In genomic region chr6:135302421-135303125, GRCm38 (mm10) we compare ENCODE assay signal across 22 mouse cellular contexts. TPM values are rescaled to one million over a fixed set of nuclear protein-coding genes. Genes with fewer than 3 reads are reported as not detected.
DNase-seq lines count a peak whose midpoint lies in the region; ATAC-seq and TF ChIP-seq lines count a peak whose summit lies in the region.
"Had no signal": no experiment of that assay in that cellular context is flagged by ENCODE, and none has a peak within 500 bp of the region (broad histone marks: within the 10 kb centered on the region; RNA-seq: fewer than 3 reads in every experiment).

No protein-coding gene starts in this region.

- no peaks in the 10 kb centered on the region for H3K9me3 ChIP-seq in lung, embryonic 14.5 days (ENCODE audit: low read depth, low read length)
- no peaks in the 10 kb centered on the region for H3K9me3 ChIP-seq in lung, postnatal 0 days (ENCODE audit: low read length)
- H3K9me3 ChIP-seq in forebrain, embryonic 13.5 days (replicated peaks): no peaks in the 10 kb centered on the region
- H3K9me3 ChIP-seq: embryonic facial prominence, embryonic 12.5 days; heart, embryonic 15.5 days; hindbrain, embryonic 10.5 days; kidney, embryonic 15.5 days had no signal

- no peaks in the 10 kb centered on the region for H3K27me3 ChIP-seq in lung, embryonic 14.5 days (ENCODE audit: insufficient read depth, low read length)
- no peaks in the 10 kb centered on the region for H3K27me3 ChIP-seq in lung, postnatal 0 days (replicated peaks; ENCODE audit: insufficient read depth, low read length)
- H3K27me3 ChIP-seq in forebrain, embryonic 13.5 days: no peaks in the 10 kb centered on the region
- H3K27me3 ChIP-seq: embryonic facial prominence, embryonic 12.5 days; heart, embryonic 15.5 days; kidney, embryonic 15.5 days had no signal

- TF ChIP-seq POLR2A in lung, adult 2 months (IDR thresholded peaks at IDR 0.05; ENCODE audit: borderline replicate concordance, extremely low read depth, low read depth, low read length): no peak

- TF ChIP-seq EP300 in lung, postnatal 0 days (IDR thresholded peaks at IDR 0.05): peak; percentile 65

- peaks cover 16% of the 10 kb centered on the region for H3K4me1 ChIP-seq in lung, embryonic 14.5 days (ENCODE audit: insufficient read depth)
- H3K4me1 ChIP-seq in lung, adult 2 months (ENCODE audit: control insufficient read depth, insufficient read depth, low read length): peaks cover 23% of the 10 kb centered on the region
- H3K4me1 ChIP-seq in lung, postnatal 0 days (ENCODE audit: insufficient read depth, low read depth, low read length): peaks cover 12% of the 10 kb centered on the region; the same call in 1 of the 2 replicates
- no peaks in the 10 kb centered on the region for H3K4me1 ChIP-seq in forebrain, embryonic 13.5 days

- TF ChIP-seq CTCF in lung, embryonic 14.5 days (IDR thresholded peaks at IDR 0.05; ENCODE audit: low read depth): no peak
- TF ChIP-seq CTCF in lung, adult 2 months (IDR thresholded peaks at IDR 0.05; ENCODE audit: insufficient read depth, low read length): no peak
- TF ChIP-seq CTCF in lung, postnatal 0 days (IDR thresholded peaks at IDR 0.05): no peak

- ATAC-seq in lung, embryonic 14.5 days (ENCODE audit: insufficient read depth): no peak
- peak; percentile 61 for ATAC-seq in lung, postnatal 0 days
- no peak for ATAC-seq in forebrain, embryonic 13.5 days
- ATAC-seq in monocyte, adult 5-6 weeks (replicated peaks; ENCODE audit: insufficient number of reproducible peaks, low FRiP score, low TSS enrichment, poor library complexity, severe bottlenecking): no peak

- no peak overlapping the region for H3K4me3 ChIP-seq in lung, embryonic 14.5 days (ENCODE audit: low read depth, low read length)
- no peak overlapping the region for H3K4me3 ChIP-seq in lung, adult 2 months (replicated peaks; ENCODE audit: extremely low read depth, low read depth, low read length)
- H3K4me3 ChIP-seq in lung, postnatal 0 days (ENCODE audit: low read depth, low read length): no peak overlapping the region
- no peak overlapping the region for H3K4me3 ChIP-seq in forebrain, embryonic 13.5 days
- H3K4me3 ChIP-seq: embryonic facial prominence, embryonic 12.5 days; heart, adult 2 months; heart, embryonic 15.5 days; hindbrain, embryonic 10.5 days; kidney, embryonic 15.5 days had no signal

- H3K27ac ChIP-seq in lung, embryonic 14.5 days (ENCODE audit: low read depth): no peak overlapping the region
- H3K27ac ChIP-seq in lung, postnatal 0 days (ENCODE audit: low read length): no peak overlapping the region
- no peak overlapping the region for H3K27ac ChIP-seq in forebrain, embryonic 13.5 days
- H3K27ac ChIP-seq: embryonic facial prominence, embryonic 12.5 days; heart, adult 2 months; heart, embryonic 15.5 days; hindbrain, embryonic 10.5 days; kidney, embryonic 15.5 days had no signal

- no peak overlapping the region for H3K9ac ChIP-seq in lung, embryonic 14.5 days
- H3K9ac ChIP-seq in lung, postnatal 0 days (replicated peaks; ENCODE audit: low read depth): no peak overlapping the region
- no peak overlapping the region for H3K9ac ChIP-seq in forebrain, embryonic 13.5 days
- H3K9ac ChIP-seq: embryonic facial prominence, embryonic 12.5 days; heart, embryonic 15.5 days; kidney, embryonic 15.5 days had no signal

- no peak overlapping the region for H3K4me2 ChIP-seq in lung, embryonic 14.5 days
- H3K4me2 ChIP-seq in lung, postnatal 0 days (replicated peaks; ENCODE audit: low read depth, low read length): no peak overlapping the region
- no peak overlapping the region for H3K4me2 ChIP-seq in forebrain, embryonic 13.5 days
- H3K4me2 ChIP-seq: embryonic facial prominence, embryonic 12.5 days; heart, embryonic 15.5 days; kidney, embryonic 15.5 days had no signal

- no peaks in the 10 kb centered on the region for H3K36me3 ChIP-seq in lung, embryonic 14.5 days (ENCODE audit: insufficient read depth)
- no peaks in the 10 kb centered on the region for H3K36me3 ChIP-seq in lung, postnatal 0 days (ENCODE audit: insufficient read depth, low read length)
- H3K36me3 ChIP-seq in forebrain, embryonic 13.5 days (ENCODE audit: poor library complexity, severe bottlenecking): no peaks in the 10 kb centered on the region
- H3K36me3 ChIP-seq: embryonic facial prominence, embryonic 12.5 days; heart, embryonic 15.5 days; hindbrain, embryonic 10.5 days; kidney, embryonic 15.5 days had no signal

- WGBS in lung, embryonic 14.5 days: 39% methylated on average over 10 of the region's 10 CpGs
- 57% methylated on average over 10 of the region's 10 CpGs for WGBS in lung, adult 2 months
- 35% methylated on average over 10 of the region's 10 CpGs for WGBS in lung, postnatal 0 days
- WGBS in forebrain, embryonic 13.5 days: 90% methylated on average over 10 of the region's 10 CpGs

- intact Hi-C loops in left cerebral cortex, postnatal 10 days (cut with DNase I): no loop called here

- DNase-seq in adrenal gland, postnatal 10 days: peak; percentile 22
- DNase-seq in adrenal gland, postnatal 25 days: no peak
- DNase-seq in lung, embryonic 14.5 days: peak; percentile 54
- no peak for DNase-seq in lung, adult 2 months
- DNase-seq in lung, postnatal 0 days (ENCODE audit: low spot score): peak; percentile 81
- no peak for DNase-seq in left cerebral cortex, postnatal 10 days (ENCODE audit: extremely low spot score in 1 of 2, low spot score in 2 of 2)
- DNase-seq: cerebellum, adult 11 months; cerebellum, postnatal 36 days; gastrocnemius, postnatal 10 days; layer of hippocampus, postnatal 36 days; left cerebral cortex, postnatal 4 days; midbrain, embryonic 14.5 days; thymus, adult 2 months had no signal

RNA-seq across cellular contexts. Expression of gene Pbp2, which starts 7.6 kb away (rescaled TPM):
- total RNA-seq in adrenal gland, postnatal 10 days (2021): not detected
- total RNA-seq in adrenal gland, postnatal 25 days (2021): not detected in 2 replicates
- polyA plus RNA-seq in lung, embryonic 14.5 days (2014; fragmentation: Nextera tagmentation; extraction: Ambion mirVana): 0.38 and 0.53 TPM in 2 replicates
- polyA plus RNA-seq in lung, adult 2 months (2012; rRNA removed): 0.15 TPM in 1 of 2 replicates, not detected in the other
- 0.42 and 1.6 TPM in 2 replicates for polyA plus RNA-seq in lung, postnatal 0 days (2015; fragmentation: Nextera tagmentation; extraction: Ambion mirVana)
- total RNA-seq in left cerebral cortex, postnatal 10 days (2021): not detected
- not detected in 2 replicates for polyA plus RNA-seq in forebrain, embryonic 13.5 days (2015; fragmentation: Nextera tagmentation; extraction: Ambion mirVana)
- 0.49 TPM in 1 of 3 replicates, not detected in the others for total RNA-seq in monocyte, adult 5-6 weeks (2017)
- total RNA-seq: CH12.LX; gastrocnemius, postnatal 10 days; heart, adult 2 months; layer of hippocampus, postnatal 36 days; left cerebral cortex, postnatal 4 days had no signal
- polyA plus RNA-seq: embryonic facial prominence, embryonic 12.5 days; heart, adult 2 months; hindbrain, embryonic 10.5 days; midbrain, embryonic 14.5 days; stomach, embryonic 14.5 days; thymus, adult 2 months had no signal

RNA-seq across cellular contexts. Expression of gene Gsg1, which starts 48.4 kb away (rescaled TPM):
- not detected for total RNA-seq in adrenal gland, postnatal 10 days (2021)
- not detected in 2 replicates for total RNA-seq in adrenal gland, postnatal 25 days (2021)
- 6.0 and 7.7 TPM in 2 replicates for polyA plus RNA-seq in lung, embryonic 14.5 days (2014; fragmentation: Nextera tagmentation; extraction: Ambion mirVana)
- 1.4 TPM in 2 replicates for polyA plus RNA-seq in lung, adult 2 months (2012; rRNA removed)
- 2.9 and 5.5 TPM in 2 replicates for polyA plus RNA-seq in lung, postnatal 0 days (2015; fragmentation: Nextera tagmentation; extraction: Ambion mirVana)
- not detected for total RNA-seq in left cerebral cortex, postnatal 10 days (2021)
- polyA plus RNA-seq in forebrain, embryonic 13.5 days (2015; fragmentation: Nextera tagmentation; extraction: Ambion mirVana): 0.41 and 0.48 TPM in 2 replicates
- total RNA-seq in monocyte, adult 5-6 weeks (2017): 0.29 to 0.75 TPM in 2 of 3 replicates, not detected in the other
- total RNA-seq: CH12.LX; left cerebral cortex, postnatal 4 days had no signal

RNA-seq across cellular contexts. Expression of gene Emp1, which starts 59.8 kb away (rescaled TPM):
- 10 to 100 TPM; 89.8 to 92.9 TPM for total RNA-seq in adrenal gland, postnatal 10 days (2021)
- total RNA-seq in adrenal gland, postnatal 25 days (2021): 29.8 and 31.3 TPM in 2 replicates
- 23.7 and 25.1 TPM in 2 replicates for polyA plus RNA-seq in lung, embryonic 14.5 days (2014; fragmentation: Nextera tagmentation; extraction: Ambion mirVana)
- 105 and 215 TPM in 2 replicates for polyA plus RNA-seq in lung, adult 2 months (2012; rRNA removed)
- 127 and 136 TPM in 2 replicates for polyA plus RNA-seq in lung, postnatal 0 days (2015; fragmentation: Nextera tagmentation; extraction: Ambion mirVana)
- total RNA-seq in left cerebral cortex, postnatal 10 days (2021): 1 to 10 TPM; 3.0 to 4.4 TPM
- 3.9 and 5.0 TPM in 2 replicates for polyA plus RNA-seq in forebrain, embryonic 13.5 days (2015; fragmentation: Nextera tagmentation; extraction: Ambion mirVana)
- total RNA-seq in monocyte, adult 5-6 weeks (2017): 4.6 to 6.1 TPM (median 5.9 TPM) in 3 replicates

Comparison
In these comparisons a context has a peak if more than half of its experiments do, and no peak if none do; other contexts are left out.
1. DNase-seq: peak in adrenal gland, postnatal 10 days (single experiment), lung, embryonic 14.5 days (single experiment) and lung, postnatal 0 days (single experiment); none in adrenal gland, postnatal 25 days (single experiment), lung, adult 2 months (single experiment) and left cerebral cortex, postnatal 10 days (0 of 2).